Mouse (Mus musculus) limb, embryonic 10.5 days (tissue): ENCODE results near the gene Relt. TPM values are rescaled to one million over a fixed set of nuclear protein-coding genes. Genes with fewer than 3 reads are reported as not detected.

Experiments
- DNase-seq: peaks from one replicate; pipeline ENCODE4 v3.0.0-alpha.2; 2017; ENCODE audit warnings: low spot score
- H3K27ac ChIP-seq: fragments of 300-500 bp; sonication (generic); 2 replicates; pipeline ENCODE4 v1.5.1; 2016; ENCODE audit warnings: mild to moderate bottlenecking
- H3K27me3 ChIP-seq: fragments of 300-500 bp; sonication (generic); 2 replicates; pipeline ENCODE4 v1.6.1; 2016; ENCODE audit warnings: low read depth, mild to moderate bottlenecking; ENCODE audit not compliant: poor library complexity, severe bottlenecking
- H3K36me3 ChIP-seq: fragments of 300-500 bp; sonication (generic); 2 replicates; pipeline ENCODE4 v1.6.1; 2016; ENCODE audit warnings: mild to moderate bottlenecking, moderate library complexity
- H3K4me1 ChIP-seq: fragments of 300-500 bp; sonication (generic); 2 replicates; pipeline ENCODE4 v1.6.1; 2016
- H3K4me3 ChIP-seq: fragments of 300-500 bp; sonication (generic); 2 replicates; pipeline ENCODE4 v1.5.1; 2016; ENCODE audit warnings: mild to moderate bottlenecking, moderate library complexity
- H3K9me3 ChIP-seq: fragments of 300-500 bp; sonication (generic); replicated peaks from 2 replicates; pipeline ENCODE4 v1.6.1; 2016; ENCODE audit warnings: mild to moderate bottlenecking
- WGBS: fragments of 180-500 bp; shearing (Covaris S2); methylation state at CpG from one replicate; pipeline ENCODE4 v1.1.7; 2016; 5-methylcytosine and 5-hydroxymethylcytosine counted together
- microRNA-seq: library from miRNA; unstranded; fragments of <30 nt; microRNA quantifications from one replicate; pipeline ENCODE4, GENCODE M21; 2017
- polyA plus RNA-seq: library from polyadenylated mRNA; unstranded; fragments of >200 nt; fragmentation: Nextera tagmentation; extraction: Ambion mirVana; gene quantifications from 2 replicates; pipeline ENCODE4 v1.2.1, GENCODE M21; 2016

Gene Relt
- polyA plus RNA-seq, 1 experiment from 2014 or later = 5.9 TPM

- WGBS = 87% methylated on average over 2 of the region's 2 CpGs
- peaks cover 7% of the 10 kb centered on the region for H3K36me3 ChIP-seq
- H3K27me3 ChIP-seq = no peaks in the 10 kb centered on the region
- H3K4me1 ChIP-seq = peaks cover 7% of the 10 kb centered on the region; the same call in 1 of the 2 replicates
- no peak for DNase-seq
- H3K9me3 ChIP-seq = no peaks in the 10 kb centered on the region
- H3K27ac ChIP-seq = no peak overlapping the region
- H3K4me3 ChIP-seq = no peak overlapping the region
Measured at GRCm38 (mm10) chr7:100805391-100805790, 57.9 kb downstream of the Relt start.

GRCm38 (mm10) chr7:100798810-100799209 is 64.4 kb downstream of the Relt start:
- no peaks in the 10 kb centered on the region for H3K4me1 ChIP-seq
- no peaks in the 10 kb centered on the region for H3K27me3 ChIP-seq
- DNase-seq = no peak
- H3K36me3 ChIP-seq = no peaks in the 10 kb centered on the region
- no peak overlapping the region for H3K4me3 ChIP-seq
- no peak overlapping the region for H3K27ac ChIP-seq
- WGBS = 68% methylated on average over 3 of the region's 3 CpGs
- H3K9me3 ChIP-seq = no peaks in the 10 kb centered on the region

Small RNA genes lying within 50 kb of the gene (microRNA-seq; reads per million reads assigned to microRNA genes)
- 218 reads per million, percentile 58 among the genes with 10 or more reads in this experiment for gene Mir3102

Other genes starting within 250 kb of the Relt start
- gene Plekhb1, start 201.0 kb downstream of the Relt start, polyA plus RNA-seq = 0.83 and 1.5 TPM in 2 replicates
- 29.6 and 39.6 TPM in 2 replicates for gene Fam168a, start 156.8 kb downstream of the Relt start, polyA plus RNA-seq
- 9.6 and 11.0 TPM in 2 replicates for gene Arhgef17, start 68.7 kb upstream of the Relt start, polyA plus RNA-seq
- 1.1 and 1.6 TPM in 2 replicates for gene P2ry6, start 111.2 kb upstream of the Relt start, polyA plus RNA-seq
- 0.49 and 0.51 TPM in 2 replicates for gene P2ry2, start 149.4 kb upstream of the Relt start, polyA plus RNA-seq
- gene Fchsd2, start 229.4 kb upstream of the Relt start, polyA plus RNA-seq = 16.1 and 21.5 TPM in 2 replicates